Mouse (Mus musculus) cortical plate, adult 2 months (tissue): ENCODE measurements around the gene Dhh.

Experiments used
- CTCF ChIP-seq: fragments of 200-500 bp; IDR thresholded peaks from 2 replicates; pipeline ENCODE4 v1.5.1; 2011; ENCODE audit warnings: mild to moderate bottlenecking, control low read depth, low read length; ENCODE audit not compliant: insufficient read depth; ENCODE audit errors: extremely low read depth
- POLR2A ChIP-seq: fragments of 200-500 bp; IDR thresholded peaks from 2 replicates; pipeline ENCODE4 v1.6.1; 2011; ENCODE audit warnings: mild to moderate bottlenecking, low read length, control low read depth; ENCODE audit not compliant: insufficient read depth; ENCODE audit errors: extremely low read depth

GRCm38 (mm10) chr15:98867321-98867720 lies 31.0 kb downstream of the Dhh start:
- TF ChIP-seq CTCF: no peak
- TF ChIP-seq POLR2A: no peak
